15 mouse cellular contexts compared by ENCODE assay signal in genomic region chr16:89796566-89796965, GRCm38 (mm10).
DNase-seq lines count a peak whose midpoint lies in the region; ATAC-seq and TF ChIP-seq lines count a peak whose summit lies in the region.
"Had no signal": no experiment of that assay in that cellular context is flagged by ENCODE, and none has a peak within 500 bp of the region (broad histone marks: within the 10 kb centered on the region; RNA-seq: fewer than 3 reads in every experiment).

No protein-coding gene starts in this region.

- peaks cover 3% of the 10 kb centered on the region; the same call in 1 of the 2 replicates for H3K36me3 ChIP-seq in liver, embryonic 11.5 days (ENCODE audit: control insufficient read depth, insufficient read depth, low read length)
- H3K36me3 ChIP-seq in ES-E14 (ENCODE audit: control insufficient read depth, insufficient read depth, low read length, poor library complexity, severe bottlenecking): peaks cover 2% of the 10 kb centered on the region; the same call in 1 of the 2 replicates
- H3K36me3 ChIP-seq: heart, embryonic 15.5 days had no signal

- ATAC-seq in cerebellum, adult (ENCODE audit: insufficient number of reproducible peaks, low FRiP score, low TSS enrichment): no peak
- no peak for ATAC-seq in liver, embryonic 11.5 days (replicated peaks; ENCODE audit: low FRiP score)
- no peak for ATAC-seq in erythroblast, adult 5-6 weeks (replicated peaks; ENCODE audit: low FRiP score, poor library complexity, severe bottlenecking)
- ATAC-seq: intestine, embryonic 16.5 days had no signal

- H3K4me2 ChIP-seq in liver, embryonic 11.5 days: no peak overlapping the region
- H3K4me2 ChIP-seq: heart, embryonic 15.5 days; limb, embryonic 15.5 days; neural tube, embryonic 13.5 days had no signal

- DNase-seq in cerebellum, postnatal 10 days: peak; percentile 55 to 68
- DNase-seq in liver (peak; percentile 23), ES-E14 (ENCODE audit: low read depth, low spot score) (peak; percentile 44)
- DNase-seq in liver, embryonic 11.5 days (ENCODE audit: low spot score): no peak
- peak; percentile 31 for DNase-seq in retina, embryonic 14.5 days (ENCODE audit: low spot score)
- no peak for DNase-seq in lung, adult 18-20 months
- DNase-seq: adrenal gland, postnatal 25 days; layer of hippocampus, adult 9-11 months; spleen, adult 18-20 months had no signal

- WGBS in liver, embryonic 11.5 days: 85% methylated on average over 7 of the region's 7 CpGs

- no peaks in the 10 kb centered on the region for H3K27me3 ChIP-seq in liver, embryonic 11.5 days (replicated peaks; ENCODE audit: control insufficient read depth, insufficient read depth, low read length)
- H3K27me3 ChIP-seq: heart, embryonic 15.5 days; limb, embryonic 15.5 days; neural tube, embryonic 13.5 days had no signal

- no peak overlapping the region for H3K9ac ChIP-seq in liver, embryonic 11.5 days (ENCODE audit: low read depth, low read length)
- H3K9ac ChIP-seq in ES-E14 (ENCODE audit: insufficient read depth, low read depth, low read length, poor library complexity, severe bottlenecking): no peak overlapping the region
- H3K9ac ChIP-seq: heart, embryonic 15.5 days; limb, embryonic 15.5 days; neural tube, embryonic 13.5 days had no signal

- H3K9me3 ChIP-seq in liver, embryonic 11.5 days (ENCODE audit: control insufficient read depth, low read length): no peaks in the 10 kb centered on the region
- no peaks in the 10 kb centered on the region for H3K9me3 ChIP-seq in ES-E14 (ENCODE audit: control insufficient read depth, insufficient read depth, low read depth, low read length)
- H3K9me3 ChIP-seq: heart, embryonic 15.5 days; limb, embryonic 15.5 days; neural tube, embryonic 13.5 days had no signal

- H3K4me1 ChIP-seq in liver, embryonic 11.5 days (replicated peaks; ENCODE audit: control insufficient read depth, insufficient read depth, low read length): no peaks in the 10 kb centered on the region
- H3K4me1 ChIP-seq in ES-E14 (ENCODE audit: control insufficient read depth in 2 of 2, insufficient read depth in 2 of 2, low read length in 2 of 2, poor library complexity in 1 of 2): no peaks in the 10 kb centered on the region
- H3K4me1 ChIP-seq: heart, embryonic 15.5 days; limb, embryonic 15.5 days; neural tube, embryonic 13.5 days had no signal

- in situ Hi-C loops in ES-E14 (cut with MboI; ENCODE audit: low sequenced_read_pairs in 2 of 2, unreplicated experiment in 2 of 2): no loop called here

- H3K4me3 ChIP-seq in liver, embryonic 11.5 days (ENCODE audit: low read depth, low read length): no peak overlapping the region
- no peak overlapping the region for H3K4me3 ChIP-seq in ES-E14 (ENCODE audit: insufficient read depth in 1 of 2, low read depth in 1 of 2, low read length in 2 of 2, poor library complexity in 1 of 2, severe bottlenecking in 1 of 2)
- H3K4me3 ChIP-seq: heart, embryonic 15.5 days; limb, embryonic 15.5 days; neural tube, embryonic 13.5 days had no signal

- no peak overlapping the region for H3K27ac ChIP-seq in liver, embryonic 11.5 days (ENCODE audit: low read depth, low read length)
- no peak overlapping the region for H3K27ac ChIP-seq in ES-E14 (ENCODE audit: insufficient read depth, low read depth, low read length, poor library complexity, severe bottlenecking)
- H3K27ac ChIP-seq: heart, embryonic 15.5 days; limb, embryonic 15.5 days had no signal

TF ChIP-seq in ES-E14, 5 proteins besides CTCF, POLR2A, EP300 and RAD21:
- TF ChIP-seq CHD2 (IDR thresholded peaks at IDR 0.05; ENCODE audit: low read depth, low read length) (no peak), ZNF384 (IDR thresholded peaks at IDR 0.05; ENCODE audit: low read depth, low read length) (no peak), MAFK (IDR thresholded peaks at IDR 0.05; ENCODE audit: insufficient read depth, low read depth, low read length) (no peak), HCFC1 (IDR thresholded peaks at IDR 0.05; ENCODE audit: borderline replicate concordance, insufficient read depth, low read length) (no peak), ZC3H11A (IDR thresholded peaks at IDR 0.05; ENCODE audit: borderline replicate concordance, low read depth, low read length) (no peak)

Comparison
In these comparisons a context has a peak if more than half of its experiments do, and no peak if none do; other contexts are left out.
1. DNase-seq: peak in cerebellum, postnatal 10 days (2 of 2), liver (single experiment), ES-E14 (single experiment) and retina, embryonic 14.5 days (single experiment); none in liver, embryonic 11.5 days (single experiment) and lung, adult 18-20 months (0 of 2).